1 mouse cellular context compared by ENCODE assay signal in the genomic region with DNA sequence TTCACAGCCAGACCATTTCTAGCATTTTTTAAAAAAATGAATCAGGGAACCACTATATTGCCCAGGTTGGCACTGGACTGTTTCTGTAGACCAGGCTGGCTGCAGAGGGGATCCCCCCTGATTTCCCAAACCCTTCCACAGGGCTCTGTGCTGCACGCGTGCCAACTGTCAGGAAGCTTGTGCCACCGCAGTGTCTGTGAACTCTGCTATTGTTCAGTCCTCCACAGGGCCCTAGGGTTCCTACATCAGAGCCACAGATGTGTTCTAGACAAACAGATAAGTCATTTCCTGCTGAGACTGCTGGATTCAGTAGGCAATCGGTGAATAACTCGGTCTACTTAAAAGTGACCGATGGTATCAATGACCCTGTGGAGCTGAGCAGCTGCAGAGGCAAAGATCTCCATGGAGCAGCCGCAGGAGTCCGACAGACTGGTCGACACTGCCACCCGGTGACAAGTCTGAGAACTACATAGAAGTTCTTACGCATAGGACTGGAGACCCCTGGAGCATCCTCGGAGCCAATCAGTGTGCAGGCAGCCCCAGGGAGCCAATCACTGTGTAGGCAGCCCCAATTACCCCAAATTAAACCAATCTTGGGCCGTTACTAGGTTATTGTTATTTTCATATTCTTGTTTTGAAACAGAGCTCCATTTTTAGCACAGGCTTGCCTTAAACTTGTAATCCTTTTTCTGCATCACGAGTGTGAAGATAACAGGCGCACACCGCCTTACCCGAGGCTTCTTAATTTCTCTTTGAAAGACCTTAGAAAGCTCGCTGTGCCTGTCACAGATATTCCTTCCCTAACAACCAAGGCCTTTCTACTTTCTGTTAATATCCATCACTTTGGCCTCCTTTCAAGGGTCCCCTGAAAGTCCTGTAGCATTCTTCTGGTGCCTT.
TF ChIP-seq lines count a peak whose summit lies in the region.

No protein-coding gene starts in this region.

TF ChIP-seq in C2C12, 6 proteins besides CTCF, POLR2A, EP300 and RAD21 (continued from another document):
- TF ChIP-seq MYOD1 (IDR thresholded peaks at IDR 0.05; ENCODE audit: control insufficient read depth, insufficient read length, low read depth), result no peak
- no peak for TF ChIP-seq FOSL1 (IDR thresholded peaks at IDR 0.05; ENCODE audit: insufficient read depth, low read length, poor library complexity, severe bottlenecking)
- TF ChIP-seq MAX (IDR thresholded peaks at IDR 0.05), result no peak
